Mouse (Mus musculus) stomach, postnatal 0 days (tissue): ENCODE data around the gene Pex16. TPM values are rescaled to one million over a fixed set of nuclear protein-coding genes. Genes with fewer than 3 reads are reported as not detected.

Source experiments
- ATAC-seq: fragments of 200-750 bp; cut with Nextera tagmentation; 2 replicates; pipeline ENCODE4 v1.8.0; 2017; ENCODE audit not compliant: low FRiP score, low TSS enrichment
- DNase-seq: peaks from one replicate; pipeline ENCODE4 v3.0.0-alpha.2; 2016; ENCODE audit warnings: low spot score
- H3K27ac ChIP-seq: fragments of 300-500 bp; sonication (generic); replicated peaks from 2 replicates; pipeline ENCODE4 v1.5.1; 2014; ENCODE audit warnings: mild to moderate bottlenecking, control low read depth
- H3K27me3 ChIP-seq: fragments of 300-500 bp; sonication (generic); 2 replicates; pipeline ENCODE4 v1.6.1; 2014; ENCODE audit warnings: low read length; ENCODE audit not compliant: control insufficient read depth, insufficient read depth
- H3K36me3 ChIP-seq: fragments of 300-500 bp; sonication (generic); 2 replicates; pipeline ENCODE4 v1.6.1; 2014; ENCODE audit warnings: low read length, mixed read lengths; ENCODE audit not compliant: control insufficient read depth, insufficient read depth
- H3K4me1 ChIP-seq: fragments of 300-500 bp; sonication (generic); replicated peaks from 2 replicates; pipeline ENCODE4 v1.6.1; 2014; ENCODE audit warnings: antibody characterized with exemption; ENCODE audit not compliant: control insufficient read depth, insufficient read depth
- H3K4me2 ChIP-seq: fragments of 300-500 bp; sonication (generic); replicated peaks from 2 replicates; pipeline ENCODE4 v1.6.1; 2014; ENCODE audit warnings: low read depth, mild to moderate bottlenecking, control low read depth, moderate library complexity
- H3K4me3 ChIP-seq: fragments of 300-500 bp; sonication (generic); 2 replicates; pipeline ENCODE4 v1.5.1; 2014; ENCODE audit warnings: low read depth, low read length, control low read depth
- H3K9ac ChIP-seq: fragments of 300-500 bp; sonication (generic); 2 replicates; pipeline ENCODE4 v1.6.1; 2014; ENCODE audit warnings: mild to moderate bottlenecking, low read length, control low read depth, mixed read lengths
- H3K9me3 ChIP-seq: fragments of 300-500 bp; sonication (generic); 2 replicates; pipeline ENCODE4 v1.6.1; 2016; ENCODE audit warnings: low read length; ENCODE audit not compliant: control insufficient read depth
- CTCF ChIP-seq: IDR thresholded peaks from 2 replicates; pipeline ENCODE4 v1.5.1; 2016; ENCODE audit warnings: antibody characterized with exemption, low read depth, mild to moderate bottlenecking, moderate library complexity
- EP300 ChIP-seq: optimal IDR thresholded peaks from 2 replicates; pipeline ENCODE3; 2016; ENCODE audit warnings: antibody characterized with exemption
- WGBS: fragments of 180-500 bp; shearing (Covaris S2); extraction: QIAGEN DNeasy Blood & Tissue Kit; methylation state at CpG from one replicate; pipeline ENCODE4 v1.1.7; 2014; 5-methylcytosine and 5-hydroxymethylcytosine counted together
- polyA plus RNA-seq: library from polyadenylated mRNA; unstranded; fragments of >200 nt; fragmentation: Nextera tagmentation; extraction: Ambion mirVana; gene quantifications from 2 replicates; pipeline ENCODE4 v1.2.1, GENCODE M21; 2015

Pex16 gene
- polyA plus RNA-seq, 1 experiment from 2014 or later: 33.5 TPM

- H3K9me3 ChIP-seq: no peaks in the 10 kb centered on the region
- ATAC-seq (no peak), DNase-seq (no peak)
- no peak overlapping the region for H3K4me2 ChIP-seq
- TF ChIP-seq EP300 (no peak), CTCF (no peak)
- H3K27me3 ChIP-seq: no peaks in the 10 kb centered on the region
- no peak overlapping the region for H3K9ac ChIP-seq
- H3K4me1 ChIP-seq: no peaks in the 10 kb centered on the region
- H3K4me3 ChIP-seq: no peak overlapping the region
- WGBS: 79% methylated on average over 5 of the region's 5 CpGs
- H3K36me3 ChIP-seq: peaks cover 11% of the 10 kb centered on the region; the same call in 1 of the 2 replicates
- H3K27ac ChIP-seq: no peak overlapping the region
These were observed 21.1 kb upstream of the Pex16 start for GRCm38 (mm10) chr2:92353402-92353801.

- no peaks in the 10 kb centered on the region for H3K9me3 ChIP-seq
- H3K4me3 ChIP-seq: no peak overlapping the region
- 62% methylated on average over 6 of the region's 6 CpGs for WGBS
- H3K9ac ChIP-seq: no peak overlapping the region
- peaks cover 15% of the 10 kb centered on the region; the same call in 1 of the 2 replicates for H3K36me3 ChIP-seq
- ATAC-seq (no peak), DNase-seq (no peak)
- TF ChIP-seq CTCF: no peak
- TF ChIP-seq EP300: no peak
- no peak overlapping the region for H3K27ac ChIP-seq
- no peaks in the 10 kb centered on the region for H3K4me1 ChIP-seq
- H3K27me3 ChIP-seq: no peaks in the 10 kb centered on the region
- no peak overlapping the region for H3K4me2 ChIP-seq
These were observed 20.3 kb upstream of the Pex16 start for GRCm38 (mm10) chr2:92354224-92354623.

- no peak for TF ChIP-seq EP300
- TF ChIP-seq CTCF: no peak
- H3K9ac ChIP-seq: no peak overlapping the region
- H3K4me3 ChIP-seq: no peak overlapping the region
- peaks cover 22% of the 10 kb centered on the region; the same call in 1 of the 2 replicates for H3K36me3 ChIP-seq
- H3K9me3 ChIP-seq: no peaks in the 10 kb centered on the region
- no peak for ATAC-seq
- 79% methylated on average over 2 of the region's 2 CpGs for WGBS
- no peaks in the 10 kb centered on the region for H3K27me3 ChIP-seq
- no peak overlapping the region for H3K27ac ChIP-seq
- DNase-seq: no peak
- no peak overlapping the region for H3K4me2 ChIP-seq
- no peaks in the 10 kb centered on the region for H3K4me1 ChIP-seq
These were observed 15.2 kb upstream of the Pex16 start for GRCm38 (mm10) chr2:92359301-92359700.

GRCm38 (mm10) chr2:92360186-92360823 is 14.2 kb upstream of the Pex16 start:
- Histone ChIP-seq H3K9ac (no peak overlapping the region), H3K36me3 (peaks cover 22% of the 10 kb centered on the region; the same call in 1 of the 2 replicates), H3K9me3 (no peaks in the 10 kb centered on the region), H3K4me1 (no peaks in the 10 kb centered on the region), H3K27me3 (no peaks in the 10 kb centered on the region), H3K4me2 (no peak overlapping the region), H3K4me3 (no peak overlapping the region), H3K27ac (no peak overlapping the region)
- ATAC-seq (no peak), DNase-seq (no peak)
- TF ChIP-seq CTCF (no peak), EP300 (no peak)
- 74% methylated on average over 25 of the region's 25 CpGs for WGBS

GRCm38 (mm10) chr2:92360893-92361292 is 13.6 kb upstream of the Pex16 start:
- H3K9me3 ChIP-seq: no peaks in the 10 kb centered on the region
- ATAC-seq (0 out of 2 replicates have a peak, but pooled peaks have one; percentile 31), DNase-seq (peak; percentile 66)
- peaks cover 18% of the 10 kb centered on the region; the same call in 1 of the 2 replicates for H3K36me3 ChIP-seq
- H3K27me3 ChIP-seq: no peaks in the 10 kb centered on the region
- no peak overlapping the region for H3K9ac ChIP-seq
- H3K4me2 ChIP-seq: no peak overlapping the region
- WGBS: 26% methylated on average over 12 of the region's 12 CpGs
- H3K4me3 ChIP-seq: no peak overlapping the region
- H3K27ac ChIP-seq: no peak overlapping the region
- H3K4me1 ChIP-seq: no peaks in the 10 kb centered on the region
- TF ChIP-seq EP300 (no peak), CTCF (no peak)

GRCm38 (mm10) chr2:92361795-92362194 is 12.7 kb upstream of the Pex16 start:
- no peak overlapping the region for H3K9ac ChIP-seq
- no peak overlapping the region for H3K27ac ChIP-seq
- ATAC-seq (no peak), DNase-seq (no peak)
- H3K4me3 ChIP-seq: no peak overlapping the region
- TF ChIP-seq EP300: no peak
- peaks cover 16% of the 10 kb centered on the region; the same call in 1 of the 2 replicates for H3K36me3 ChIP-seq
- H3K9me3 ChIP-seq: no peaks in the 10 kb centered on the region
- no peak overlapping the region for H3K4me2 ChIP-seq
- no peaks in the 10 kb centered on the region for H3K27me3 ChIP-seq
- H3K4me1 ChIP-seq: no peaks in the 10 kb centered on the region
- 87% methylated on average over 8 of the region's 8 CpGs for WGBS
